Mouse (Mus musculus): ENCODE results near the gene Nubpl.
"Not testable (repeated sequence)": the region's sequence is repeated elsewhere in the genome, so short reads cannot be mapped to it uniquely, and the experiment has no call there.

Nubpl gene

DNA sequence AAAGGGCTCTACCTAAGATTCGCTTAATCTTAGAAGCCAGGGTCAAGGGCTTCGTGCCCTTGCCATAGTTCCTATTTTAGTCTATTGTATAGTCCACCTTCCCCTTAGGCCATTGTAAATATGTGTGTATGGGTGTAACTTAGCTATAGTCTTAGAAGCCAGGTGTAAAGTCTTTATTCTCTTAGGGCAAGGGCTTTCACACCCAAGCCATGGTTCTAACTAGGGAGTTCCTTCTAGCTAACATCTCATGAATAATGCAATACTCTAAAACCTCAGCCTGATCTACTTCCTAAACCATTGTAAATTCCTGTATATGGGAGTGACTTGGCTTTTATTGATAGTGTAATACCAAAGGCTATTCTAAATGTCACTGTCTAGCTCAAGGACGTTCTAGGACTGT, 134.4 kb downstream of the Nubpl start:
- DNase-seq (ENCODE audit: extremely low spot score, low read depth, low spot score), result not testable (repeated sequence)

DNA sequence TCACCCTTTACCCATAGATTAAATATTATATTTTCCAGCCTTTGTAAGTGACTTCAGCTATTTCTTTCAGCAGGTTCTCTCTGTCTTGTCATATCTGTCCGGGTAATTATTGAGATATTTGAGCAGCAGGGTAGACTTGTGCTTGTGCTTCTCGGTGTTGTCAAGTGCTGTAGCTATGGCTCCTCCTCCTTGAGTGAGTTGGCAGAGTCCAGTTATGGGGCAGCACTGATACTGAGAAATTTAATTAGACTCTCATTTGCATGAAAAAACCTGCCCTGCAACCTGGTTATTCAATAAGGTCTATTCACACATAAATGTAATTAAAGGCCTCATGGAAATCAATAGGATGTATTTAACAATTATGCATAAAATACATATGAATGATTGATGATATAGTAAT, 145.2 kb downstream of the Nubpl start:
- DNase-seq (ENCODE audit: extremely low spot score, low read depth, low spot score), result no peak

DNA sequence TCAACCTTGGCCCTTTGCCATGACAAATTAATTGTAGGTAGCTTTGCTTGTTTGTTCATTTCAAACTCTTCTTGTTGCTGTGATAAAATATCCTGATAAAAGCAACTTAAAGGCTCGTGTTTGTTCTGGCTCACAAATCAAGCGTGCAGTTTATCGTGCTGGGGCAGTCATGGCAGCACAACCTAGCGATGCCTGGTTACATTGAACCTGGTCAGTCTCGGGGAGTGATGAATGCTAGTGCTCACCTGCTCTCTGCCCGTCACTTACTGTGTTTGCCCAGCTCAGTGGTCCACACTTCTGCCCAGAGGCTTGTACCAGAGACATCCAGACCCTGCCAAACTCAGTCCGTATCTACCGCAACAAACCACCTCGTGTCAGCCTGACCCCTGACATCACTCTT, 149.9 kb downstream of the Nubpl start:
- DNase-seq (ENCODE audit: extremely low spot score, low read depth, low spot score), result no peak

DNA sequence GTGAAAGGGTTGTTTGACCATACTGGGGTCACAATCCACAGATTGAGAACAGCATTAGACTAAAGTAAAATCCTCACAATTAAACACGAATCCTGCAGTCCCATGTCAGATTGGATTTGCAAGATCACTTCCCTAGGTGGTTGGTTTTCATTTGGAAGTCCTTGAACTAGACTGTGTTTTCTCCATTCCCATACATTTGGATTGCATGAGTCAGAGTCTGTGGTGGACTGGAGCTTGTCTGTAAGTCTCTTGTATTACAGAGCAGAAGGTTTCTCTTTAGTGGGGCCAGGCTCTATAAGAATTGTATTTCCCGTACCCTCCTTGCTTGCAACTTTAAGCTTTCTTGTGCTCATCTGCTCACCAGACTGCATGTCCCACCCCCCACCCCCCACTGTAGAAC, 151.0 kb downstream of the Nubpl start:
- DNase-seq (ENCODE audit: extremely low spot score, low read depth, low spot score), result no peak

DNA sequence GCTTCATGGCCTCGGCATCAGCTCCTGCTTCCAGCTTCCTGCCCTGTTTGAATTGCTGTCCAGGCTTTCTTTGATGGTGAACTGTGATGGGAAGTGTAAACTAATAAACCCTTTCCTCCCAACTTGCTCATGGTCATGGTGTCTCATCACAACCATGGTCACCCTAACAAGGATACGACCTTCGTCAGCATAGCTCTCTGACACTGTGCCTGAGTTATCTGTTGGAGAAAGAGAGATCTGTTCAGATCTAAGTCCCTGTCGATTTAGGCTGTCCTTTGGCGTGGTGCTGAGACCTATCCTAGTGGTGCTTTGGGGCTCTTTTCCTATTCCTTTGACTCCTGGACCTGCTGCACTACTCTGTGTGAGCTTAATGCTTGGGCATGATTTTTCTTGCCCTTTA, 156.6 kb downstream of the Nubpl start:
- no peak for DNase-seq (ENCODE audit: extremely low spot score, low read depth, low spot score)

DNA sequence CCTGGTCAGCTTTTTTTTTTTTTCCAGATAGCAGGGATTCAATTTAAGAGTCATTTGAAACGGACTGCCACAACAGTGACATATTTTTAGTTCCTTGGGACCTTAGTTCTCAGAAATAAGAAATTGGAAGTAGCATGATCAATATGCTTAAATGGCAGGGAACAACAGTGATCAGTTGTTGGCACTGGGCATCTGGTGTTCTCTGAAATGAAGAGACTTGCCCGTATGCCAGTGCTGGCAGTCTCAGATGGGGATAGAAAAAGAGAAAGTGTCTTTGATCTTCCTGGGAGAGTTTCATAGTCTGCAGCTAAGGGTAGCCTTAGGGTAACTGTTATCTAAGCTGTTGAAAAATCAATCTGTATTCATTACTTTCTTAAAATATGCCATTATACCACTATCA, 170.6 kb downstream of the Nubpl start:
- DNase-seq (ENCODE audit: extremely low spot score, low read depth, low spot score), result no peak

DNA sequence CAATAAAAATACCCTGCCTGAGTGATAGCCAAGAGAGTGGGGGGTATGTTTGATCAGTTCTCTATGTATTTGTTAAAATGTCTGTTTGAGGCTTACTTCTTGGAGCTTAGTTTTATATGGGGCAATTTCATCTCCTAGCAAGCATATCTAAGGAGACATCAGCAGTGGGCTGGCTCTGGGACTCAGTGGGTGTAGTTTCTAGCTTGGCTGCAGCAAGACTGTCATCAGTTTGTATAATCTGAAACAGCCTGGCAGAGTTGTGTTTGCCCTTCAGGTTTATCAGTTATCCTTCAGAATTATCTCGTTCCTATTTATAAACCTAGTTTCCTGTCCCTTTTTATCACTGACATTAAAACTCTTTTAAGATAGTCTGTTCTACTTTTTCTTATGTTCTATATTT, 175.3 kb downstream of the Nubpl start:
- no peak for DNase-seq (ENCODE audit: extremely low spot score, low read depth, low spot score)

DNA sequence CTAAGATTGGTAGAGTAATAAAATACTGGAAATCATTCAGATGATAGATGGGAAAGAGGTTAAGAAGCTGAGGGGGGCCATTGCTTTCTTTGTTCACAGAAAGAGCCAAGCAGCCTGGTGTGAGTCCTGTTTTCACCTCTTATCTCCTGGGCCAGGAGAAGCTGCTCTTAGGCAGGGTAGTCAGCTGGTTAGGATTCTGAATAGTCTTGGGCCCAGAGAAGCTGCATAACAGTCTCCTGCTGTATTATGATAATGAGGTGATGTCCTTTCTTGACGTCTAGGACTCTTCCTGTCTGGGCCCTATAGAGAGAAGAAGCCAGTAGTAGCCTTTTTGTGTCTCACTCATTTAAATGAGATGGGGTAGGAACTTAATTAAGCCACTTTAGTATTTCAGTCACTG, 178.8 kb downstream of the Nubpl start:
- DNase-seq (ENCODE audit: extremely low spot score, low read depth, low spot score), result no peak

DNA sequence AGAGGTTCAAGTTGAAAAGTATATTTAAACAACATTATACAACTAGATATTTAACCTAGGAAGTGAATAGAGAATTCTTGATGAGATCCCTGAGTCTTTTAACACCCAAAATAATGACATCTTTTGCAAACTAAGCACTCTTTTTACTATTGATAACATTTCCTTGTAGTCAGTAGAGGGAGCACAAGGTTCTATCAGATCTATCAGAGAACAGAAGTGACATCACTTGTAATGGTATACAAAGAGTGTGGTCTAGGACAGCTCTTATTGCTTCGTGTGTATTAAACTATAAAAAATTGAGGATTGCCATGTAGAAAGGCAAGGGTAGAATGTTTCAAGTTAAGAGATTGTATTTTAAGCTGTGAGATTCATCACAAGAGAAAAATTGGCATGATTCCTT, 183.7 kb downstream of the Nubpl start:
- no peak for DNase-seq (ENCODE audit: extremely low spot score, low read depth, low spot score)

DNA sequence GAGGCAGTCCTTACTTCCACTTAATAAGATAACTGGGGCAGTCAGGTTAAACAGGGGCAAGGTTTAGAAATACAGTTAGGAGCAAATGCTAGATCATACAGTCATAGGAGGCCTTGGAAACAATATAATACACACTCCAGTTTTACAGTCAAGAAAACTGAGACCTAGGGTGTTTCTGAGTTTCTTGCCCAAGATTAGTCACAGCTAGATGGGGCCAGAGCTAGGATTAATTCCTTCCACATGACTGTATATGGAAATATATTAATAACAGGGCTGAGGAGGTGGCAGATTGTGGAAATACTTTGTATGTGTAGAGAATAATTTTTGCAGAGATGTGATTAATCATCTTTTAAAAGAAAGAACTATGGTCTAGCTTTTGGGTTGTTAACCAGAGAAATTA, 186.9 kb downstream of the Nubpl start:
- DNase-seq (ENCODE audit: extremely low spot score, low read depth, low spot score), result no peak

DNA sequence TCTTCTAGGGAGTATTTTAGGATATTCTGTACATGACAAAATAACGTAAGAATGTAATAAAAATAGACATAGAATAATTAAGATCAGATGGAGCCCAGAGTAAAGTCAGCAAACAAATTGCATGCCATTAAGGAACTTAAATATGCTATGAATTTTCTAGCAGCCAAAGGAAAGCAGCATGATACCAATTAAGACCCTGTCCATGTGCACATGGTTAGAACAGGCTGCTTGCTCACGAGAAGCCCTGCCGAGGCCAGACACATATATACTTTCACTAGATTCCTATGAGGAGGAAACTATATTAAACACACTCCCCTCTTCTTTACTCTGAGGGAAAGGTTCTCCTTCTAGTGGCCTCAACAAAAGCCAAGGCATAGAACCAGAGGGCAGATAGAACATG, 189.3 kb downstream of the Nubpl start:
- DNase-seq (ENCODE audit: extremely low spot score, low read depth, low spot score), result peak; percentile 26

DNA sequence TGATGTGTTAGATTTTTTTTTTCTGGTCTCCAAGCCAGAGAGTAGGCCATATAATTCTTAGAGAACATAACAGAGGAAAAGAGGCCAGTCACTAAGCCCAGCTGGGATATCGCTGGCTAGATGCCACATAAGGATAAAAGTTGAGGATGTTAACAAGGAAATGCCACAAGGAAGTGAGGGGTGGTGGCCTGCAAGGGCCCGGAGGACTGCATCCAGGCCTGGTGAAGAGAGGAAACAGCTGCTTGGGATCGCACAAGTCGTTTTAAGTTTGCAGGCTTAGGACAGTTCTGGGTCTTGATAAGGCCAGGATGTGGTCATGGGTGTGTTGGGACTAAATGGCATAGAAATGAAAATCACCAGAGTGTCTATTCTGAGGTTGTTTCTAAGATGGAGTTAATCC, 191.0 kb downstream of the Nubpl start:
- DNase-seq (ENCODE audit: extremely low spot score, low read depth, low spot score), result no peak

DNA sequence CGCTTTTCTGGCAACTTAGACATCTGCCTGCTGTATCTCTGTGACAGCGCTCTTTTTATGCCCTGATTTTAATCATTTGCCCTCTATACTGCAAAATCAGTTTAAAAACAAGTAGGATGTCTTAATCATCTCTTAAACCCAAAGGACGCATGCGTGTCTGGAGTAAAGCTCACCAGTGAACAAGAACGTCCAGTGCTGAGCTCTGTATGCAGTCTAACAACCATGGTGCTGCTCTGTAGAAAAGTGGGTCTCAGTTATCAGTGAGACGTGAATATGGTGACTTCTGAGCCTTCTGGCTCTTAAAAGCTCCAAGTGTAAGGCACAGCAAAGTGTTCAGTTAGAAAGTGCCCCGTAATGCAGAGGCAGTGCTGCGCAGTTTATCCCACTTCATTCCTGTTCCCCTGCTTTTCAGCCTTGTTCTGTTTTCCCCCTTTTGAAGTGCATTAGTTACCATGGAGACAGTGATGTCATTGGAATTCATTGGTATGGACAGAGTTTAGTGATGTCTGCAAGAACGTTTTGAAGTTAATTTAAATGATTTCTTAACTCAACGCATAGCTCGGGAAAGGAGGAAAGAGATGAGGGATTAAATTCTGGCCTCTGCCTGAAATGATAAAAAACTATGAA, 191.5 kb downstream of the Nubpl start:
- peak; percentile 46 for DNase-seq (ENCODE audit: extremely low spot score, low read depth, low spot score)

DNA sequence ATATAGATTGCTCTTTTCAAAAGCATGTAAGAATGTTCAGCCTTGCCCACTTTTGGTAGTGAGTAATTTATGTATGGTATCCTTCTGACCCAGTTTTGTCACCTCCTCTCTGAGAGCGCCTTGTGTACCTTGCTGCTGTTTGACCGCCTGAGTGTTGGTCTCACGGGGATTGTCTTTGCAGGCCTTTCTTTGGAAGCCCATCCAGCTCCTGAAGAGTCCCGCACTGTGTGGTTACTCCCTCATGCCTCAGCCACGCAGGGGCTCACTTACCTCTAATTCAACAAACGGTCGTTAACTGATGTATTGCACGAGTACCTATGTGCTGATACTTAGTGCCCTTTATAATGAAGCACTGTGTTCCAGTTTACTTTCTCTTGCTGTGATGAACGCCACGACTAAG, 192.1 kb downstream of the Nubpl start:
- no peak for DNase-seq (ENCODE audit: extremely low spot score, low read depth, low spot score)

DNA sequence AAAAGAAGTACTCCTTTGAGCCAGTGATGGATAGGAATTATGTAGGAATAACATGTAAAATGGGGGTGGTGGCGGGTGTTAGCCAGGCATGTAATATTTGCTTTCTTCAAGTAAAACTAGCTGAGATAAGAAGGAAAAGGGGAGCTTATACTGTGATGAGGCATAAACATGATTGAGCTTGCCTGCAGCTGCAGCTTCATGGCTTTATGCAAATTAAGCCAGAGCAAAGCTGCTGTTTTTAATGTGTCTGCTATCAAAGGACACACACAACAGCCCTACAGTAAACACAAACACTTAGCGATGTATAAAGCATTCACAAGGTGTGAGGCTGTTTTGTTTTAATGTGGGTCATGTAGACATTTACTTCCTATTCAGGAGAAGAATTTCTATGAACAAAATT, 196.4 kb downstream of the Nubpl start:
- no peak for DNase-seq (ENCODE audit: extremely low spot score, low read depth, low spot score)

DNA sequence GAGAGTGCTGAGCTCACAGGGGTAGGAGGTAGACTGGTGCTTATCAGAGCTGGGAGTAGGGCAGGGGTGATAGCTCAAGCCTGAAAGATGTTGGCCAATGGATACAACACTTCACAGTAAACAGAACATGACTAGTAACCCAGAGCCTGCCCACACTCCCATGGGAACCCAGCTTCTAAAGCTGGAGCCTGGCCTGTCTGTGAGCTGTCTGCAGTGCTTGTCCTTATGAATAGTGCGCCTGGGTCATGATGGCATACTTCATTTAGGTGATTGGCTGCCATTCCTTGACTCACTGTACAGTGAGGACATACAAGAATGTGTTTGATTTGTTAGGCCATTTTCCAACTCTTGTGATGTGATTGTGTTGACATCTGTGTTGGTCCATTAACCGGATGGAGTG, 200.5 kb downstream of the Nubpl start:
- DNase-seq (ENCODE audit: extremely low spot score, low read depth, low spot score), result no peak

DNA sequence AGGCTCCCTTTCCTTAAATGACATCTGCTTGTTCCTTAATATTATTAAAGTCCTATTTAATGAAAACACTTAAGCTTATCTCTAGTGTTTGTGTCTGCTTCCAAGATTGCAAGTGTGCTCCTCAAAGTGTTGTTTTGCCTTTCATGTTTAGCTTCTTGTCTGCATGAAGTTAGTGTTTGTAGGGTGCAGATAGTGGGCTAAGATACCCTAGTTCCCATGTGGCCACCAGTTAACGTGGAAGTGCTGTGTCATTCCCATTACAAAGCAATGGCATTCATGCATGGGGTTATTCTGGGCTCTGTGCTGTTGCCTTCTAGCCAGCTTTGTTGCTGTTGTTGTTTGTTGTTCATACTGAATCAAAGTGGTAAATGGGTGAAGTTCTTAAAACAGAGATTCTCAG, 201.1 kb downstream of the Nubpl start:
- no peak for DNase-seq (ENCODE audit: extremely low spot score, low read depth, low spot score)

DNA sequence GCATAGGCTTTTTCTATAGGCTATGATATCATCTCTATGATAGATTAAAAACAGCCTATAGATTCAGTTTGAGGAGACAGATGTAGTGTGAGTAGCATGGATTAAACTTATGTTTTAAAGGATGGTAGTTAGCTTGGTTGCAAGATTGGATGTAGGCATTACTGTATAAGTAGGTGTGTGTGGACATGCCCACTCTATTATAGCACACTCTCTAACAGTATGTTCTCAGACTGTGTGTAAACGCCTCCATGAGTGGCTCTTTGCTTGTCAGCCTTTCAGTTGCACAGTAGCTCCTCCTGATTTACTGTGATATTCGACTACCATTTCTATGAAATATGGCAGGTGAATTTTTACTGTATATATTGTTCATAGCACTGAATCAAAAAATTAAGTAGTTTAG, 205.4 kb downstream of the Nubpl start:
- DNase-seq (ENCODE audit: extremely low spot score, low read depth, low spot score), result no peak

DNA sequence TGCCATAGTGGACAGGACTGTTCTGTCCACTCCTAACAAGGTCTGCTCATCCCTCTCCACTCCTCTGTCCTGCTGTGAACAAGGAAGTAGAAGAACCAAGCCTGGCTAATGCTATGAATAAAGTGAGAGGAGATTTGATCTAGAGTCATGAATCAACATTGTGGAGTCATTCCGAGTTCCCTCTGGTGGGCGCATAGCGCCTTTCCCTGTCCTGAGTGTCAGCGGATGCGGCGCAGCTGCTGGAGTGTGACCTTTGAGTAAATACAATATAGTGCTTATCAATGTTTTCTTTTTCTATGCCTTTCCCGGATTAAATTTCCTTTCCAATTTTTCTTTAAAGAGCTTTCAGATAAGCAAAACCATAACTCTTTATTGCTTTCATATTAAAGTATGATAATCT, 208.8 kb downstream of the Nubpl start:
- DNase-seq (ENCODE audit: extremely low spot score, low read depth, low spot score), result no peak

DNA sequence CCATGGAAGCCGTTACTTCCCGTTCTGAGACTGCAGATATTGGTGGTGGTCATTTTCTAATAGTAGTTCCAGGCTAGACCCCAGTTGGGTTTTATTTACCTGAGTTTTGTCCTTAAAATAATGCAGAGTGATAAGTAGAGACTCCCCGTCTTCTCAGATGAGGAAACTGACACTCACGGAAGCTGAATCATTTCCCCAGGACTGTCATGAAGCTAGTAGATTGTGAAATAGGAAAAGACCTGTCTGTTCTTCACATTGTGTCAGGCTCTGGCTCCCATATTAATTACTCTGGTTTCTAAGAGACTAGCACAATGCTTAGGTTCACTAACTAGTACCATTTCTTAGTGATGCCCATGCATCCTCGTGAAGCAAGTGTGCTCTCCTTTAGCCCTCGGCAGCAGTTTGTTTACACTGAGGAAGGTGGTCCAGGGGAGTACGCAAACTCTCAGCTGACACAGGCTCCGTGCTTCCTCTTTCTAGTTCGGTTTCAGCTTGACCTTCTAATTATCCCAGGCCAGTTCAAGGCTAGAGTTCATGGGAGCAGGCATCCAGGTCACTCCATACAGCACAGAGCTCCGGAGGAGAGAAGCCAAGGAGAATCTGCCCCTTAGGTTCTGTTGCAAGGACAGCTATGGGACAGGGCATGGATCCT, 209.9 kb downstream of the Nubpl start:
- no peak for DNase-seq (ENCODE audit: extremely low spot score, low read depth, low spot score)

DNA sequence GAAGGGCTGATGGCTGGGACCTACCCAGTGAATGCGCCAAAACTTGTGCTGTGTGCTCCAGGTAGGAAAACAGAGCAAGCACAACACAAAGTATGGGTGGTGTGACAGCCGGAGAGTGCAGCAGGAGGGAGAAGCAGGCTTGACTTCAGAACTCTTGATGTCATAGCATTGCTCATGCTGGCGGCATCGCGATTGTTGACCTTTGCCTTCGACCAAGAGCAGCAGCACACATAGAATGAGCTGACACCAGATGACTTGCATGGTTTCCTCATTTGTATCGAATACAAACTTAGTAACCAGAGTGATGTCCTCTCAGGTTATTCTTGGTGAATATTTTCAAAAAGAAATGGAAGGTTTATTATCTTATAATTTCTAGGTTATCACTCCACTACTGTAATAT, 211.1 kb downstream of the Nubpl start:
- no peak for DNase-seq (ENCODE audit: extremely low spot score, low read depth, low spot score)

DNA sequence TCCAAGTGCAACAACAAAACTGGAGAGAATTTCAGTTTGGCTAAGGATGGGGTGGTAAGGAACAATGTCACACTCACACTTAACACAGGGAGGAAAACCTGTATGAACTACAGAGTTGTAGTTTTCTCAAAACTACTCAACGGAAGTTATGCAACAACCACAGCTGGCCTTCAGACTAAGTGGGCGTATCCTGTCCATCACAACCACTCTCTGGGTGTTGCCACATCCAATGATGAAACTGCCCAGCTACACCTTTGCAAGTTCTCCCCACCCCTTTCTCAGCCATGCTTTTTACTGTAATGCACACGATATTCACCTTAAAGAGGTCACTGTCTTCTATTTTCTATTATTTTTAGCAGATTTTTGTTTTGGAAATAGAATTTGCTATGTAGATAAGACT, 217.3 kb downstream of the Nubpl start:
- no peak for DNase-seq (ENCODE audit: extremely low spot score, low read depth, low spot score)

DNA sequence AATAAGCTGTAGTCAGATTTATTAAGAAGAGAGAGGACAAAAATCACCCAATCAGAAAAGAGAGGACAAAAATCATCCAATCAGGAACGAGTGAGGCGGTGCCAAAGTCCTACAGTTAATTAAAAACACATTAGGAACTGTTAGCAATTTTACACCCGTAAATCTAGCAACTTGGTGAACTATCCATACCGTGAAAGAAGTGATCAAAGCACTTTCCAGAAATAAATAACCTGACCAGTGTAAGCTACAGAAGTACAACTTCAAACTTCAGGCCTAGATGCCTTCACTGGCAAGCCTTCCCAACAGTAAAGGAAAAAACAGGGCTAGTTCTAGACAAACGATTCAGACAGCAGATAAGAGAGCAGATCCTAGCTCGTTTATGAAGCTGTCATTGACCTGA, 220.1 kb downstream of the Nubpl start:
- DNase-seq (ENCODE audit: extremely low spot score, low read depth, low spot score), result peak; percentile 18

Data from hindlimb bud, embryonic 11.5 days (tissue).